Mouse (Mus musculus): ENCODE measurements at regions not wholly inside any gene's neighbourhood (a gene's known extent, or its start where the extent isn't known, plus 50 kb on each side); places are given as distances from the start of the nearest gene placed in this dataset. TPM values are rescaled to one million over a fixed set of nuclear protein-coding genes. Genes with fewer than 3 reads are reported as not detected.

- Histone ChIP-seq H3K9me3 (ENCODE audit: control insufficient read depth, low read length) (no peaks in the 10 kb centered on the region), H3K4me1 (ENCODE audit: control insufficient read depth, insufficient read depth, low read depth, low read length) (no peaks in the 10 kb centered on the region), H3K4me3 (ENCODE audit: low read length) (no peak overlapping the region), H3K9ac (ENCODE audit: low read depth, low read length) (no peak overlapping the region), H3K27ac (ENCODE audit: low read depth, low read length) (no peak overlapping the region), H3K27me3 (replicated peaks; ENCODE audit: control insufficient read depth, insufficient read depth, low read length) (no peaks in the 10 kb centered on the region), H3K4me2 (ENCODE audit: low read length) (no peak overlapping the region), H3K36me3 (ENCODE audit: control insufficient read depth, insufficient read depth, low read length) (no peaks in the 10 kb centered on the region)
- WGBS: 82% methylated on average over 10 of the region's 10 CpGs
- no peak for ATAC-seq
Measured at GRCm38 (mm10) chr4:137104447-137105044, 55.9 kb upstream of the Zbtb40 start.

- no peak for ATAC-seq
- no peak overlapping the region for H3K4me3 ChIP-seq (ENCODE audit: low read length)
- H3K36me3 ChIP-seq (ENCODE audit: control insufficient read depth, insufficient read depth, low read length): no peaks in the 10 kb centered on the region
- H3K4me1 ChIP-seq (ENCODE audit: control insufficient read depth, insufficient read depth, low read depth, low read length): no peaks in the 10 kb centered on the region
- no peak overlapping the region for H3K4me2 ChIP-seq (ENCODE audit: low read length)
- no peak overlapping the region for H3K9ac ChIP-seq (ENCODE audit: low read depth, low read length)
- H3K27ac ChIP-seq (ENCODE audit: low read depth, low read length): no peak overlapping the region
- no peaks in the 10 kb centered on the region for H3K9me3 ChIP-seq (ENCODE audit: control insufficient read depth, low read length)
- no peaks in the 10 kb centered on the region for H3K27me3 ChIP-seq (replicated peaks; ENCODE audit: control insufficient read depth, insufficient read depth, low read length)
- 93% methylated on average over 12 of the region's 12 CpGs for WGBS
Measured at GRCm38 (mm10) chr4:137101169-137101568, 52.6 kb upstream of the Zbtb40 start.

GRCm38 (mm10) chr4:137100756-137101155 lies 52.2 kb upstream of the Zbtb40 start:
- Histone ChIP-seq H3K4me2 (ENCODE audit: low read length) (no peak overlapping the region), H3K9ac (ENCODE audit: low read depth, low read length) (no peak overlapping the region), H3K4me1 (ENCODE audit: control insufficient read depth, insufficient read depth, low read depth, low read length) (no peaks in the 10 kb centered on the region), H3K27ac (ENCODE audit: low read depth, low read length) (no peak overlapping the region), H3K4me3 (ENCODE audit: low read length) (no peak overlapping the region), H3K36me3 (ENCODE audit: control insufficient read depth, insufficient read depth, low read length) (no peaks in the 10 kb centered on the region), H3K27me3 (replicated peaks; ENCODE audit: control insufficient read depth, insufficient read depth, low read length) (no peaks in the 10 kb centered on the region), H3K9me3 (ENCODE audit: control insufficient read depth, low read length) (no peaks in the 10 kb centered on the region)
- ATAC-seq: no peak
- WGBS: 88% methylated on average over 4 of the region's 4 CpGs

Small RNAs in the stretch of these regions (microRNA-seq; reads per million reads assigned to microRNA genes)
- gene Gm23263 (not detected), gene Gm25399 (not detected)
